Mouse (Mus musculus) forelimb bud, embryonic 11.5 days (tissue): ENCODE data around the gene Abcc3.

Experiments
- DNase-seq: peaks from one replicate; pipeline ENCODE4 v3.0.0-alpha.2; 2012; ENCODE audit warnings: low read depth, low spot score

Gene Abcc3

GRCm38 (mm10) chr11:94327693-94328643, 64.8 kb downstream of the Abcc3 start, which contains the start of gene Ankrd40:
TSS of gene Ankrd40 (plus strand) at chr11:94328001.
- peak; percentile 94 for DNase-seq

GRCm38 (mm10) chr11:94326961-94327411, 65.8 kb downstream of the Abcc3 start:
- DNase-seq: no peak

- no peak for DNase-seq
Measured at GRCm38 (mm10) chr11:94324618-94325017, 68.2 kb downstream of the Abcc3 start.

GRCm38 (mm10) chr11:94323271-94323925, 69.4 kb downstream of the Abcc3 start:
- DNase-seq: no peak

- no peak for DNase-seq
Measured at GRCm38 (mm10) chr11:94322636-94323035, 70.2 kb downstream of the Abcc3 start.

- peak; percentile 85 for DNase-seq
Measured at GRCm38 (mm10) chr11:94321931-94322400, 70.8 kb downstream of the Abcc3 start, which contains the start of gene Luc7l3. TSS of gene Luc7l3 (minus strand) at chr11:94321988.

GRCm38 (mm10) chr11:94320969-94321930, 71.5 kb downstream of the Abcc3 start:
- no peak for DNase-seq

GRCm38 (mm10) chr11:94318056-94318455, 74.7 kb downstream of the Abcc3 start:
- no peak for DNase-seq

GRCm38 (mm10) chr11:94317515-94317914, 75.3 kb downstream of the Abcc3 start:
- no peak for DNase-seq

GRCm38 (mm10) chr11:94317014-94317413, 75.8 kb downstream of the Abcc3 start:
- no peak for DNase-seq

- DNase-seq: no peak
Measured at GRCm38 (mm10) chr11:94316528-94316927, 76.3 kb downstream of the Abcc3 start.

GRCm38 (mm10) chr11:94315308-94315707, 77.5 kb downstream of the Abcc3 start:
- no peak for DNase-seq

GRCm38 (mm10) chr11:94314098-94314652, 78.6 kb downstream of the Abcc3 start:
- no peak for DNase-seq

- DNase-seq: no peak
Measured at GRCm38 (mm10) chr11:94312733-94313132, 80.1 kb downstream of the Abcc3 start.

- DNase-seq: no peak
Measured at GRCm38 (mm10) chr11:94294996-94295845, 97.6 kb downstream of the Abcc3 start.
